Mouse (Mus musculus) ES-E14 (cell line): ENCODE results near the gene Agr3.

Source experiments
- CHD2 ChIP-seq: IDR thresholded peaks from 2 replicates; pipeline ENCODE4 v1.6.1; 2014; ENCODE audit warnings: mild to moderate bottlenecking, low read depth, low read length, inconsistent platforms
- HCFC1 ChIP-seq: IDR thresholded peaks from 2 replicates; pipeline ENCODE4 v1.6.1; 2012; ENCODE audit warnings: low read length, inconsistent platforms, borderline replicate concordance; ENCODE audit not compliant: insufficient read depth

- TF ChIP-seq CHD2, result no peak
- TF ChIP-seq HCFC1, result no peak
Observed at GRCm38 (mm10) chr12:35915813-35916212, 9.6 kb upstream of the Agr3 start.
